Mouse (Mus musculus) cerebellum, adult (tissue): ENCODE results near the gene Atp2b4.

Source experiments
- ATAC-seq: cut with Nextera tagmentation; 2 replicates; pipeline ENCODE4 v1.9.2; 2017; ENCODE audit warnings: mild to moderate bottlenecking, moderate library complexity, mixed read lengths; ENCODE audit not compliant: insufficient number of reproducible peaks, low FRiP score, low TSS enrichment

The Atp2b4 gene

DNA sequence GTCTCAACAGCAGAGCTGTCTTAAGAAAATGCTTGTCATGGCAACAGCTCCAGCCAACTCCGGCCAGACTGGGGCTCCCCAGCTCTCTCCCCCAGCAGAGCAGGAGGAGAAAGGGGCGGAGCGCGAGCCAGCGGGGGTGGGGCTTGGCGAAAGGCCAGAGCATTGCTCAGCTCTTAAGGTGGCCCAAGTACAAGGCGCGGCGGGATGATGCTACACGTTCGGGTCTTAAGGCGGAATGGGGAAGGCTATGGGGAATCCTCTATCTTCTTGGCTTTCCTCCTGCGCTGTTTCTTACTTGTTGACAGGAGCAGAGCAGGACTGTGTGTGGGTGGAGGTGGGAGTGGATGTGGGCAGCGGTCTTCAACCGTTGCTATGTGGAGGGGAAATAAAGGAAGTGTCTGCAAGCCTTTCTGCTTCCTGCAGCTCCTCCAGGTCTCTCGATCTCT, at the start of gene Atp2b4:
Atp2b4 (minus strand) TSS at position 94 of the 446 bp plus-strand sequence.
- peak; percentile 63 for ATAC-seq

DNA sequence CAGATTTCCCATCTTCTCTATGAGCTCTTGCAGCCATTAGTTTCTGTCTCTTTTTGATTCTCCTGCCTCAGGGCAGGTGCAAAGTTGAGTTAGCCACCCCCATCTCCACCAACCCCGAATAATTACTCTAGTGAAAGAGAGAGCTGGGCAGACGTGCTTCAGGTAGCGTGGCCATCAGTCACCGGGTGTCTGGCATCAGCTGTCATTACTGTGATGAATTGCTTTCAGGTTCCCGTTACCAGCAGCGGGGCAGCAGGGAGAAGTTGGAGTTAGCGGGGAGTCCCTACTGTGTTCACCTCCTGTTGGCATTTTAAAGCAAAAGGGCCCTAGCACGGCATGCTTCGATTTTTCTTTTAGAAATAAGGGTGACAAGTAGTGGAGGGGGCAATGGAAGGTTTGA, 43.9 kb upstream of the Atp2b4 start:
- no peak for ATAC-seq

DNA sequence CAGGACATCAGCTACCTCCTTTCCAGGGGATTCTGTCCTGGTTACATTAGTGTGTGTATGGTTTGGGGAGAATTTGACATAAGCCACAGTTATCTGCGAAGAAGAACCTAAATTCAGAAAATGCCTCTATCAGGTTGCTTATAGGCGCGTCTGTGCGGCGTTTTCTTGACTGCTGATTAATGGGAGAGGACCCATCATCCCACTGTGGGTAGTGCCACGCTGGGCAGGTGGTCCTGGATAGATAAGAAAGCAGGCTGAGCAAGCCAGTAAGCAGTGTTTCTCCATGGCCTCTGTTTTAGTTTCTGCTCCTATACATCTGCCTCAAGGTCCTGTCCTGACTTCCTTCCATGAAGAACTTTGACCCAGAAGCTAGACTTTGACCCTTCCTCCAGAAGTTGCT, 43.1 kb upstream of the Atp2b4 start:
- ATAC-seq: no peak

DNA sequence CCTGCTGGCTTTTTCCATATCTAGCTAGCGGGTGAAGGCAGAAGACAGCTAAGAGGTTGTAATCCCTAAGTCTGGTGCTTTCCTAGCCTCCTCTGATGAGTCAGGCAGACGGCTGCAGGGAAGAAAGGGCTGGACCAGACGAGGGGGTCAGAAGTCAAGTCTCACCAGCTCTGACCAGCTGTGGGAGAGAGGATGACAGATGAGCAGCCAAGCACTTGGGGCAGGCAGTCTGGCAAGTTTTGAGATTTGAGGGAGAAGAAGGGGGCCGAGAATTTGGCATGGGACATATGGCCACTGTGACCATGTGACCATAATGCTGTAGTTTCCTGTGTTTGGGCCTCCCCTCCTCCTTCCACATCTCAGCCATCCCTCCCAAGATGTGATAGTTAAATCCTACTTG, 42.5 kb upstream of the Atp2b4 start:
- ATAC-seq: no peak

DNA sequence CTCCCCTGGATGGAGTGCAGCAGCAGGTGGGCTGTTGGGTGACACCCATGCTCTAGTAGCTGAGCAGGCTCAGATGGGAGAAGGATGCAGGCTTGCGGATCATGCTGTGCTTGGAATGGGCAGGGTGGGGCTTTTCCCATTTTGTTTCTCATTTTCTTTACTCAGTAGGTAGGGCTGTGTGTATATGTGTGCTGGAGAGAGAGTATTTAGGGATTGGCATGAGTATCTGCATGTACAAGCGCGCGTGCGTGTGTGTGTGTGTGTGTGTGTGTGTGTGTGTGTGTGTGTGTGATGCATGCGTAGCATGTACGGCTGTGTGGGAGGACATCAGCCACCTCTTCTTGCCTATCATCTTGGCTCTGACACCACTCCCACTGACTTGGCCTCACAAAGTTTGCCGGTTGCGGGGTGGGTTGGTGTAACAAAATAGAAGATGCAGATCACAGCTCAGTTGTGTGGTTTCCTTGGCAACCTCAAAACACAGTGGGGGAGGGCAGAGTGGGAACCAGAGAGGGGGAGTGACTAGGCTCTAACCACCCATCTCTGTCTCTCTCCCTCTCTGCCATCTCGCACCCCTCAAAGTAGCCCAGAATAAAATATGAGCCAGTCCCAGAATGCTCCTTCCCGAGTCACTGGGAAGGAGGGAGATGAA, 41.4 kb upstream of the Atp2b4 start:
- no peak for ATAC-seq

DNA sequence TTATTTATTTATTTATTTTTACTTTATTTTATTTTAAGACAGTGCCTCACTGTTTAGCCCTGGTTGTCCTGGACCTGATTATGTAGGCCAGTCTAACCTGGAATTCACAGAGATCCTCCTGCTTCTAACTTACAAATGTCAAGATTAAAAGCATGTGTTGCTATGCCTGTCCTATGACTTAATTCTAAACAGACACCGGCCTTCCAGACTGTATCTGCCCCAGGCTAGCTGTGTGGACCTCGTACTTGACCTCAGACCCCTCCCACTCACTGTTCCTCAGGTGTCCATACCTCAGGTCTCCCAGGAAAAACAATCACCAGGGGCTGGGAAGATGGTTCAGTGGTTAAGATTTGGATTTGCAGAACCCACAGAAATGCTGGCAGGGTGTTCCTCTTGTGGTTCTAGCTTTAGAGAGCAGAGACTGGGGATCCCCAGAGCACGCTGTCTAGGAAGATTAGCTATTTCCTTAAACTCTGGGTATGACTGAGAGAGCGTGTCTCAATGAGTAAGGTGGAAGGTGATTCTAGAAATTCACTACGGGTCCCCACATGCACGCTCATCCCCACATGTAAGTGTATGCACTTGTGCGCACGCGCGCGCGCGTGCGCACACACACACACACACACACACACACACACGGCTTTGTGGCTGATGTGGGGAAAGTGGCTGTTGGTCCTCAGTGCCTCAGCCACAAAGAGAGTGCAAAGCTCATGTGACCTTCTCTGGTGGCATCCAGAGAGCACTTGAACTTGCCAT, 40.5 kb upstream of the Atp2b4 start:
- ATAC-seq: no peak

DNA sequence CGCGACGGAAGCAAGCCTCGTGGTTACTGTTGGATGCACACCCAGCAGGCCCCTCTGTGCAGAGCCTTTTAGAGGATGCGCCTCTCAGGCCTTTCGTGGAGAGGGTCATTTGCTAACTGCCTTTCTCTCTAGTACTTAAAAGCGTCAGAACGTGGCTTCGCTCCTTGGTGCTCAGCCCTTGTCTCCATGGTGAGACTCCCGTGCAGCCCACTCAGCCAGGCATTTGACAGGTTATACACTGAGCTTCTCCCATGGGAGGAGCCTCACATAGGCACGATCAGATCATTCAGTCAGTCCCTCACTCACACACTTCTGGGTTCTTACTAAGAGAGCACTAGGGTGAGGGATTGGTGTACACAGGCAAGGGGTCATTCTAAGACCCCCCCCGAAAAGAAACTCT, 39.7 kb upstream of the Atp2b4 start:
- ATAC-seq: no peak

DNA sequence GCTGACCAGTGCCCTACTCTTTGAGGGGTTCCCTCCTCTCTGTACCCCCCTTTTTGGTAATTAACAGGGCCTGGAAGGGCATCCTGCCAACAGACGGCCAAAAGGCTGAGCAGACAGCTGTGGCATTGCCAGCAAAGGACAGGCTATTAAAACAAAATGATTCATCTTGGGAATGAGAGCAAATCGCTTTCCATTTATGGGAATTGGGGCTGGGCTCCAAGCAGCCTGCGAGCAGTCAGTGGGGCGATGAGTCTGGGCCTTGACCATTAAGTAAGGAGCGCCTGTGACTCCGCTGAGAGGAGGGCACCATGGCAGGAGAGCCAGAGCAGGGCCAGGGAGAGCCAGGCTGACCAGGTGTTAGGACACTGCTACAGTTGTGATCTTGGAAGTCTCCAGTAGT, 33.5 kb upstream of the Atp2b4 start:
- no peak for ATAC-seq

DNA sequence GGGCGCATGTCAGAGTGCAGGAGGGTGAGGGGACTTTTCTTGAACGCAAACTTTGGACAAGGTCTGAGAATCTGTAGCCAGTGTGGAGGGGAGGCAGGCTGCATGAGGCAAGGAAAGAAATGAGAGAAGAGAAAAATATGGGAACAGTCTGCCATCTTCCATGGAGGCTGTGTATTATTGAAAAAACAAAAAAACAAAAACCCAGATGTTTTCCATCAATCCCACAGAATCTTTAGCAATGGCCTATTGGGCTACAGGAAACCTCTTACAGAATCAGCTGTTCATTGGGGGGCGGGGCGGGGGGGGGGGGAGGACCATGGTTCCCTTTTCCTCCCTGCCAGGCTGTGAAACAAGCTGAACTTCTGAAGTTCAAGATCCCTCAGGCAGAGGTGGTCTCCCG, 31.9 kb upstream of the Atp2b4 start:
- no peak for ATAC-seq

DNA sequence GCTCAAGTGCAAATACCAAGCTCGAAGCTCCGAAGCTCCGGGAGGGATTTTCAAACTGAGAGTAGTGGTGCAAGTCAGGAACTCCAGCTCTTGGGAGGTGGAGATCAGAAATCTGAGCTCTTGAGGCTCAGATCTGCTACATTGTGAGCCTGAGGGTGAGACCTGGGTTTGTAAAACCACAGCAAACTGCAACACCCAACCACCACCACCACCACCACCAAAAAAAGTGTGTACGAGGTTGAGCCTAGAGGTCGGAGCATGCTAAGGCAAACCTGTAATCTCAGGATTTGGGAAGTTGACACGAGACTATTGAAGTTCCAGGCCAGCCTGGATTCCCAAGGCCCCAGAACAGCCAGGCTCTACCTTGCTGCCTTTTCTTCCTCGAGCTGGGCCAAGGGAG, 25.4 kb upstream of the Atp2b4 start:
- ATAC-seq: no peak

DNA sequence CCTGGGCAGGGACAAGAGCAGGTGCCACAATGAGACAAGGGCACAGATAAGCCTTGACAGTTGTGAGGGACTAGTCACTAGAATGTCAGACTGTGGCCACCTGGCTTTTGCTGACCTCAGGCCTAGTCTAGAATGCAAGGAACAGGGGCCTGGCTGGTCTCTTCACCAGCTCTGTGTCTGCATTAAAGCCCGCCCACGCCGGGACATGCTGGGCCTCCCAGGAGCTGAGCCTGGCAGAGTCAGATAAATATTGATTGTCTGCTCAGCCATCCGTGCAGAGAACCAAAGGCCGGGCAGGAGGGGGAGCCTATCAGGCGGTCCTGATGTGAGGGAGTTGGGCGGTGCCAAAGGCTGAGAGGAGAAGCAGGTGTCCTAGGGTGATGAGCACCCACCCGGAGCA, 24.7 kb upstream of the Atp2b4 start:
- no peak for ATAC-seq

DNA sequence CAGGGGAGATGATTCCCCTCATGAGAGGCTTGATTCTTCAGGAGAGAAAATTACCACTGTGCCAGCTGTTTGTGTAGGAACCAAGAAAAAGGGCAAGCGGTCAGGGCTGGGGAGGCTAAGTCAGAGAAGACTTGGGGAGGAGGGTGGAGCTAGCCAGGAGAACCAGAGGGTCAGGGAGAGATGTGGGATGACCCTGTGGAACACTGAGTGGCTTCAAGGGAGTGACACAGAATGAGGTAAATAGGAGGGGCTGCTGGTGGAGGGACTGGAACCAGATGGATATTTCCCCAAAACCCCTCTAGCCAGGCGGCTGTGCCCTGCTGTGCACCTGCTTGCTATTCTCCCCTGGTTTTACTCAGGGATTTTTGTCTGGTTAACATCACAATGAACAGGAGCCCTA, 24.3 kb upstream of the Atp2b4 start:
- no peak for ATAC-seq

DNA sequence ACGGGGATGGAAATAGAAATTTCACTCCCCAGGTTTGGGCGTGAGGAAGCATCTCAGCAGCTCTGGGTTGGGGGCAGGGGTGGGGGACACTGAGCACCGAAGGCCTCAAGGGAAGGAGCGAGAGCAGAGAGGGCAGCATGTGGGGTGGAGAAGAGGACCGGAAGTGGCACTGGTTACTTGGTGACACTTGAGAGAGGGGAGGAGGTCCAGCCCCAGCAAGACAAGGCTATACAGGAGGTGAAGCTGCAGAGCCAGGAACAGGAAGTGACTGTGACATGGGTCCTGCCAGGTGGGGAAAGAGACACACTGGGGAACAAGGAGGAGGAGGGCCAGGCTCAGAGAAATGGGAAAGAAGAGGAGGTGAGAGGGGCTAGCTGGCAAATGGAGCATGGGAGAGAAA, 20.3 kb upstream of the Atp2b4 start:
- ATAC-seq: 0 out of 2 replicates have a peak, but pooled peaks have one; percentile 26

DNA sequence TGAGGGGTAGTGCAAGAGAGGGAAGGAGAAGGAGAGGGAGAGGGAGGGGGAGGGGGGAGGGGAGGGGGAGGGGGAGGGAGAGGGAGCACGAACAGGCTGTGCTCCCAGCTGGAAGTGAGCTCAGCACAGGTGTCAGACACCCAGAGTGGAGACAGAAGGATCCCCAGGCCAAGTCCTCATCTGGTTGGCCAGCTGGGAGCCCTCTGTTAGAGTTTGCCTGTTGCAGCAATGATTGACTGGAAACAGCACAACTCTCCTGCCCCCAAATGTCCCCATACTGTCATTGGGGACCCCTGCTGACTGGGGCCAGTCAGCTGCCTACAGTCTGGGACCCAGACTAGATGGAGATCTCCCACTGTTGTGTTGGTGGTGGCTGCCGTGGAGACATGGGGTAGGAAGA, 19.3 kb upstream of the Atp2b4 start:
- ATAC-seq: no peak

DNA sequence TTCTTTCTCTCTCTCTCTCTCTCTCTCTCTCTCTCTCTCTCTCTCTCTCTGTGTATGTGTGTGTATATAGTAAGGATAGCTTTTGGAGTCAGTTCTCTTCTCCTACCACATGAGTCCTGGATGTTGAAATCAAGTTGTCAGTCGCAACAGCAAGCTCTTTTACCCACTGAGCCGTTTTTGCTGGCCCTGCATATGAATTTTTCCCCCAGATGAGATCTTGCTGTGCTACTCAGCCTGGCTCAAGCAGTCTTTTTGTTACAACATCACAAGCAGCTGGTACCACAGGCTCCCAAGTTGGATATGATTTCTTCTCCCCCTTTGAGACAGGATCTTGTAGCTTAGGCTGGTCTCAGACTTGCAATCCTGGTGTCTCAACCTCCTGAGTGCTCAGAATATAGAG, 17.7 kb upstream of the Atp2b4 start:
- ATAC-seq: no peak

DNA sequence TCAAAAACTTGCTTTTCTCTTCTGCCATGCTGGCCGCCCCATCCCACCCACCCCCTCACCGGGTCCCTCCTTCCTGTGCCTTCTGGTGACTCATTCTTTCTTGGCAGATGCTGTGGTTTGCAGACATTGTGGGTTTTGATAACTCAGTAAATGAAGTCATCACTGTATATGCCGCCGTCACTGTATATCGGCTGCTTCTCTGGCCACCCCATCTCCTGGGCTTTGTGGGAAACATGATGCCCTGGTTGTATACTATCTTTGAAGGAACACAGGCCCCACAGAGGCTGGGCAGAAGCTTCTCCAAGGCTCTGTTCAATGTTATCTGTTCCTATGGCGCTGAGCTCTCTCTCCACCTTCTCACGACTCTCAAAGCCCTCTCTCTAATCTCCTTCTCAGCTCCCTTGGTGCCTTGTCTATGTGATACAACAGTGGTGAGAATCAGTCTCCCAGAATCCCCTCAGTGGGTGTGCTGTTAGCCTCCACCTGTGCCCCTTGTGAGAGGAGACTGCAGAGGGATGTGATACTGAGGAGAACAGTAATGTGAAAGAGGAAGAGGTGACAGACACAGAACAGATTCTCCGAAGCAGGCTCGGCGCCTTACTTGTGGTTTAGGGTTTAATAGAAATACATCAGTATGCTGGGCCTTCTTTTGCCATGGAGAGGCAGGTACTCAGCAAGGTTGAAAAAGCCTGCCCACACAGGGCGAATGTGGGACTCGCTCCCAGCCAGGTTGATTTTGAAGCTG, 15.1 kb upstream of the Atp2b4 start:
- no peak for ATAC-seq

DNA sequence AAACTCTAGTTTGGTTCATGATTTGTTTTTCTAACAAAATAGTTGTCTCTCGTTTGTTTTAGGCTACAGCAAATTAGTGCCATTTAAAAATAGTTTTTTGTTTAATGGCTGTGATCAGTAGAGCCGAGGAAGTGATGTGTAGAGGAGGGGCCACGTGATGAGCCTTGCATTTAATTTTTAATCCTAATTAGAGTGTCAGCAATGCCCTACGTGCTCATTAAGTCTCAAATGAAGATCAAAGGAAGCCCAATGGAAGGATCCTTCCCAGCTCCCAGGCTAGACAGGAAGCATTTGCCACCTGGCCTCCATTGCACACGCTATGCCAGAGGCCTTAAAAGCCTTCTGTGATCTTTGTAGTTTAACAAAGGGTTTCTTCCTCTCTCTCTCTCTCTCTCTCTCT, 8.5 kb upstream of the Atp2b4 start:
- no peak for ATAC-seq

DNA sequence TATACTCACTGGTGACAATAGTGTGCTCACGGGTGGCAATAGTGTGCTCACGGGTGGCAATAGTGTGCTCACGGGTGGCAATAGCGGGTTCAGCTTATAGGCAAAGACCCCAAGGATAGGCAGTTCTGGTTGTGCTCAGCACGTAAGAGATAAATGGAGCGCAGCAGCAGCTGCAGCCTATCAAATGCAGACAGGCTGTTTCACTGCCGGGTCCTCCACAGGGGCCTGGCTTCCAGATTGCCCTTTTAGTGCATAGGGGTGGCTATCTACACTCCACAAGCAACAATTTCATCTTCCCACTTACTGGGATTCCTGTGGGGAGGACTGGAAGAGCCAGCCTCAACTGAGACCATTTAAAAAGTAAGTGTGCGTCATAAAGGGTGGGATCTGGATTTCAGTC, 7.2 kb upstream of the Atp2b4 start:
- no peak for ATAC-seq

DNA sequence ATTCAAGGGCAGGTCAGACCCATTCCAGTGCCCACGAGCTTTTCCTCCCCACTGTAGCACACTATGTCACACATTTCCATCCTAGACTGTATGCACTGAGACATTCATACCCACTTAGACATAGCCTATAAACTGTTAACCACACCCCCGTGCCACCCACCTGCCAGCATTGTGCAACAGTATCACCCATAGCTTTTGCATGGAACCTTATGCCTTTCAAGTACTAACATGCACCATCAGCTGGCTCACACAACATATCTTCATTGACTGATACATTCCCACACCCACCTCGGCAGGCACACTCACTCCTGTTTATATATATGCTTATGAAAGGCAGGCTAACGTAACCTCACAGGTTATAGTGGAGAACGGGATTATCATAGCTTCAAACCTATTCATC, 902 bp upstream of the Atp2b4 start:
- no peak for ATAC-seq

DNA sequence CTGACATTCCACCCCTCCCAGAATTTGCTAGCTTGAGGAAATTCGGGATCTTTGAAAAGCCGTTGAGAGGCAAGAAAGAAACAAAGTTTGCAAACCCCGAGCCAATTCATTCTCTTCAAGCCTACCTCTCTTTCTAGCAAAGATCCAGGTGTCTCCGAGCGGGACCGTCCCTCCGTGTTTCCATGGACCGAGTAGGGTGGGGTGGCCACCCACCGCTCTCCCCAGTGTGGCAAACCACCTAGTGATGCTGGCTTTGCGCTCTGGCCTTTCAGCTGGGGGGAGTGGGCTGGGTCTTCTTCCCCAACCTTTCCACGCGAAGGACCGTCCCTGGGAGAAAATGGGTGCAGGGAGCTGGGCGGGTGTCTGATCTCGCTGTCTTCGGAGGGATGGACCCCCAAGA, 329 bp downstream of the Atp2b4 start:
- ATAC-seq: no peak

DNA sequence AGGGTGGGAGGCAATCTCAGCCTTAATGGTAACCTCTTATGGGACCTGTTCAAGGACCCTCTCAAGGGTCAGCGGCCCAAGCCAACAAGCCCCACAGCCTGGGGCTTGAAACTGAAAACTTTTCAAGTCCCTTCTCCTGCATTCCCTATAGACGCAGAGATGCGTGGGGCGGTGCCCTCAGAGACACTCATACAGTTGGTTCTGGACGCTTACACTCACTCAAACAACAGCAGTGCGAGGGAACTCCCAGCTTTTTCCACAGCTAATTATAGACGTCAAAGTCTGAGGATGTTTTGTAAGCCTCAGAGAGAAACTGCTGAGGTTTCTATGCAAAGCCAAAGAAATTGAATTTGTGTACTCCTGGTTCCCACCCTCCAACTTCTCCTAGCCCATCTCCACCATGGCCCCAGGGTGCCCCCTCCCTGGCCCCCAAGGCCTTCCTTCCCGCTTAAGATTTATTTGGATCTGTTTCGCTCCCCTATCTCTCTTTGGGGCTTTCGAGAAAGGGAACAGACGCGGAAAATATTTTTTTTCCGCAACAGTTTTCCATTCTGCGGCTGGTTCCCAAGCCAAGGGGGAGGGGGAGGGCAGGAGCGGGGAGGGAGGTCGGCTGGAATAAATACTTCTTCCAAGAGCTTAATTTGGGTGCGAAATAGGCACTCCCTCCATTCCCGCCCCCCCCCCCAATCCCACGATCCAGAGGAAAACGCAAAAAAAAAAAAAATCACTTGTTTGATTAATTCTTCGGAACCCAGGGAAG, 975 bp downstream of the Atp2b4 start:
- ATAC-seq: no peak
